Mouse (Mus musculus): Measurements from ENCODE around the gene S100a1.

S100a1 gene

DNA sequence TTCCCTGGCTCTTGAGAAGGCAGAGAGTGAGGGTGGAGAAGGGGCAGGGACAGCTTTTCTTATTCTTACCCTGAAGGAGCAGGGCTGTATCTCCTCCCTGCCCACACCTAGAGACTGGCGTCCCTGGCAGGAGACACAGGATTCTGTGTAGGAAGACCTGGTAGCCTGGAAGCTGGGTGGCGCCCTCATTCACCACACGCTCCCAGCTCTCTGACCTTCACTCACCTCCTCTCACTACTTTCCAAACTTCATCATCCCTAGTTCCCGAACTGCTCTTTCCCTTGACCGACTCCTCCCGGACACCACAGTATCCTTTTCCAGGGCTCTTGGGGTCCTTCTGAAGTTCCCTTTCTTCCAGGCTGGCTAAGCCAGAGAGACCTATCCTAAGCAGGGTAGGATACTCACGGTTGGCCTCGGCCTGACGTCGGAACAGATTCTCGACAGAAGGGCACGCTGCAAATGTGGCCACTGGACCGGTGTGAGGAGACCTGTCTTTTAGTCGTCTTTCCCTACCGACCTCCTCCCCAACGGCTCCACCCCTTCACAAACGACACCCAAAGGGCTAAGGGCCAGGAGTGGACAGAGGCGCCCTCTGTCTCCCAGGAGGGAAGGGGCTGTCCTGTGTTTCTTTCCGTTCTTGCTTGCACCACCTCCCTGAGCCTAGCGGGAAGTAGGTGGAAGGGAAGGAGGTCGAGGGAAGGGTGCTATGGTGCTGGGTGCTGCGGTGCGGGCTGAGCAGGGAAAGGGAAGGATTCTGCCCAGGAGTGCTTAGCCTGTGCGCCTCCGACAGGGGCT, at the start of gene S100a1, which contains the start of gene S100a13:
S100a1 (minus strand) TSS at position 597 of the 795 bp plus-strand sequence.
S100a13 (plus strand) TSS at position 640 of the 795 bp plus-strand sequence.
- peak; percentile 52 for DNase-seq

GRCm38 (mm10) chr3:90560008-90560628, 45.9 kb upstream of the S100a1 start, which contains the start of gene S100a3:
Gene S100a3 (plus strand): TSS chr3:90560578.
- DNase-seq, result no peak

DNA sequence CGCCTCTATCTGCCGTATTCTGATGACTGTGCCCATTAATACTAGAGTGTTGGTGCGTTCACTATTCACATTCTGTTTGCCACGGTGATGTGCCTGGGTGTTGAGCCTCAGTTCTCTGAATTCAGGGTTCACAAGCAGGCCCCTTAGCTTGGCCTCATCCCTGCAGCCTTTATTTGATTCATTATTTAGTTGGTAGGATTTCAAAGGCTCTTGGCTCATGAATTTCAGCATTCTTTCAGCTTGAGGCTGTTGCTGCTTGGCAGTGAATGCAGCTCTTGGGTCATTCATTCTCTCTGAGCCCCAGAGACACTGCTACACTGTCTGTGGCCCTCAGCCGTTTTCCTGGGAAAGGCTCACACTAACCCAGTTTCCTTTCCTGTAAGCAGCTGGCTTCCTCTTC, 41.8 kb upstream of the S100a1 start:
- DNase-seq, result peak; percentile 24

DNA sequence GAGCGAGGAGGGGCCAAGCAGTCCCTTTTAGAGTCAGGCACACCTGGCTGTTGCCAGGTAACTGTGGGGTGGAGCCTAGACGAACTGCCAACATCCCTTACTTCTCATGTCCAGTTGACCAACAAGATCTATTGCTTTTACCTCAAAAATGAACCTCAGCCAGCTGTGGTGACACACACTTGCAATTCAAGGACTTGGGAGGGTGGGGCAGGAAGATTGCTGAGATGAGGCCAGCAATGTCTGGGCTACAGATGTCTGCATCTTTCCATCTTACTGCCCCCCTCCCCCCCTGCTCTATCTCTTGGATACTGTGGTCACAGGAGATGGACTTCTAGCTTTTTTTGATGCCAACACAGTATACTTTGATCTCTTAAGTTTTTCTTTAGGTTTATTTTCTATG, 38.0 kb upstream of the S100a1 start:
- DNase-seq, result no peak

GRCm38 (mm10) chr3:90550421-90550790, 36.2 kb upstream of the S100a1 start:
- DNase-seq, result no peak

- DNase-seq, result no peak
These were observed 35.7 kb upstream of the S100a1 start for GRCm38 (mm10) chr3:90549676-90550420.

DNA sequence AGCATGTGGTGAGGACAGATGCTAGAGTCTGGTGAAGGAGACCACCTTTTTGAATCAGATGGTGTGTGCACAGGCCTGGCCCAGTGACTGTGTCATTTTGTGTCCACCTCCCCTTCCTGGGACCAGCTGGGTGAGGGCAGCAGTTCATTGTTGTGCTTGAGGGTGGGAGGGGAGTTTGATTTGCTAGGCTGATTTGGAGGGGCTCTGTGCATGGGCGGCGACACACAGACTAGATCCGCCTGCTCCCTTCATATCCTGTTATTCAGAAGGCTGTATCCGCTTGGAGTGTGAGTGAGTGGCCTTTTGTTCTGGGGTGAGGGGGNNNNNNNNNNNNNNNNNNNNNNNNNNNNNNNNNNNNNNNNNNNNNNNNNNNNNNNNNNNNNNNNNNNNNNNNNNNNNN, 26.7 kb upstream of the S100a1 start:
- DNase-seq, result no peak

GRCm38 (mm10) chr3:90537905-90538296, 23.7 kb upstream of the S100a1 start:
- DNase-seq, result no peak

- DNase-seq, result peak; percentile 78
These were observed 23.1 kb upstream of the S100a1 start, which contains the start of gene S100a16 for GRCm38 (mm10) chr3:90537141-90537904. Gene S100a16 (plus strand): TSS chr3:90537254.

DNA sequence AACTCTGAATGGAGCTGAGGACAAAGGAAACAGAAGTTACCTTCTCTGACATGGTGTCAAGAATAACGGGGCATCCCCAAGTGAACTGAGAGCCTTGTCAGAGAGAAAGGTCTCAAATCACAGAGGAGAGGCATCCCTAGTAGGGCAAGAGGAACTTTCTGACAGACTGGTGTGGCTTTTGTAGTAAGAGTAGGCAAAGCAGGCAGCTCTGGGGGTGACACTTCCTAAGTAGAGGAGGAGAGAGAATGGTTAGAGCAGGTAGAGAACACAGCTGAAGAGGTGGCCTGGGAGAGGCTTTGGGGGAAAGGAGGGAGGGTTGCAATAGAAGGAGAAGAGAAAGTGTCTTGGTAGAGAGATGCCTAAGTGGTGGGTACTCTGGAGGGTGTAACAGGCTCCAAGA, 21.3 kb upstream of the S100a1 start:
- DNase-seq, result no peak

DNA sequence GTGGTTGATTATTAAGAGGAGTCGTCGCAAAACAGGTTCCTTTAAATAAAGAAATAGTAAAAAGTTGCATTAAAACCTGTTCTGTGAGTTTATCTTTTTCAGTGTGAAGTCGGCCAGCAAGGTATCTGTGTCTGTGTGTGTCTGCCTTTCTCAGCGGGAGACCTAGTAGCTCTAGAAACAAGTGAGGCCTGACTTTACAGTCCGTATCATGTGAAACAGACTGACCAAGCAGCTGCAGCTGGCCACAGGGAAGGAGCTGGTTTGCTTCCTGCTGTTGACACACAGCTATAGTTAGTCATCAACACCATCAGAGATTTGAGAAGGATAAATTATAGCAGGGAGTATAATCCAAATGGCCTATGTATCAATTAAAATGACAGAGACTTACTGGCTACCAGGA, 17.5 kb upstream of the S100a1 start:
- DNase-seq, result no peak

GRCm38 (mm10) chr3:90527291-90527873, 13.2 kb upstream of the S100a1 start:
- DNase-seq, result no peak

DNA sequence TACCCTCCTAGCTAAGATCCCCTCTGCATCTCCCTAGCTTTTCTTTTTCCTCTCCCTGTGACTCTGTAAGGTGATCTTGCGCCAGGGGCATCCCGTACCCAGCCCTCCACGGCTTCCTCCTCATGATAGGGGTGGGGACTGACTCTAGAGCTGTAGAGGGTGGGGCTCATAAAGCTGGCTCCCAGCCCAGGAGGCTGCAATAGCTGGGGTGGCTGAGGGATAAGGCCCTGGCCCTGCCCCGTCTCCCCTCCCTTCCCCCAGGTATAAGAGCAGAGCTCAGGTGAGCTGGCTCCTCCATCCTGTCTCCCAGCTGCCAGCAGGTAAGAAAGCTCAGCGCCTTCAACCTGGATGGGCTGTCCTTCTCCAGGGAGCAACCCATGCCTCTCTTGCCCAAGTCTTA, 12.4 kb upstream of the S100a1 start, which contains the start of gene S100a14:
S100a14 (plus strand) TSS at position 277 of the 400 bp plus-strand sequence.
- DNase-seq, result no peak

GRCm38 (mm10) chr3:90526076-90526475, 11.9 kb upstream of the S100a1 start:
- DNase-seq, result no peak

DNA sequence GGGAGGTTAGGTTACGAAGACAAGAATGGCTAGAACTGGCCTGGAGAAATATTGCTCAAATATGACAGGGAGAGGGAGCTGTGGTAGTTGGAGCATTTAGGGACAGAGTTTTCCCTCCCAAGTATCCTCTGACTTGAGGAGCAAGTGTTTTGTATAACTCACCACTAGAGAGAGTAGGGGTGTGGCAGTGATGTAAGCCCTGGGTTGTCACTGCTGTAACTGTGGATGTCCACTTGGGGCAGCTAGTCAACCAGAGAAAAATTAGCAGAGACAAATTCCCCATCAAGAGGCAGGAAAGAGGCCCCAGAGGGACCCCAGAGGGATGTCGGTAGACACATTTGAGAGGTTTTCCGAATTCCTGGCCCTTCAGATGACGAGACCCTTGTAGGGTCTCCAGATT, 11.2 kb upstream of the S100a1 start:
- peak; percentile 17 for DNase-seq

DNA sequence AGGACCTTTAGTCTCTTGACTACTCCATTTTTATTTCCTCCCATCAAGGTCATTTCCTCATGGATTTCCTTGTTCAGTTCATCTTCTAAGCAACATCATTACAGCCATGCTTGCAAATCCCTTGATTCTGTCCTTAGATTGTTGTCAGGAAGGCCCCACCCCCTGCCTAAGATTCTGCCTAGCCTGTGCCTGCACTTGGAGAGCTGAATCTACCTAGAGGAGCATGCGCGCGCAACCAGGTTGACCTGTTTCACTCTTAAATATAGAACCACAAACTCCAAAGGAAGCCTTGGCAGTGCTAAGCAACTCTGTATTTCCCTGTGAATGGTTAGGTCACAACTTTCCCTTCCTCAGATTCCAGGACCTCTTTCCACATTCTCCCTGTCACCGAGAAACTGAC, 3.5 kb upstream of the S100a1 start:
- no peak for DNase-seq

DNA sequence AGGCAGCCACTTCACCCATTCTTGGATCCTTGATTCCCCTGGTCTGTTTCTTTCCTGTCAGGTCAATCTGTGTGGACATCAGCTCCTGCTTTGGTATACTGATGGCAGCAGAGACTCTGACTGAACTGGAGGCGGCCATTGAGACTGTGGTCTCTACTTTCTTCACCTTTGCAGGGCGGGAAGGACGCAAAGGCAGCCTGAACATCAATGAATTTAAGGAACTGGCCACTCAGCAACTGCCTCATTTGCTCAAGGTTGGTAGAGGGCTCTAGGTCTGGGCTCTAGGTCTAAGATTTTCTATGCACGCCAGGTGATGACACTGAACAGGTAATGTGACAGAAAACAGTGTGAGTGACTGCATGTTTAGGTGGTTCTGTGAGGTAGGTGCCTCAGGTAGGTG, 1.6 kb upstream of the S100a1 start:
- no peak for DNase-seq

GRCm38 (mm10) chr3:90515242-90515641, 1.1 kb upstream of the S100a1 start:
- peak; percentile 12 for DNase-seq

DNA sequence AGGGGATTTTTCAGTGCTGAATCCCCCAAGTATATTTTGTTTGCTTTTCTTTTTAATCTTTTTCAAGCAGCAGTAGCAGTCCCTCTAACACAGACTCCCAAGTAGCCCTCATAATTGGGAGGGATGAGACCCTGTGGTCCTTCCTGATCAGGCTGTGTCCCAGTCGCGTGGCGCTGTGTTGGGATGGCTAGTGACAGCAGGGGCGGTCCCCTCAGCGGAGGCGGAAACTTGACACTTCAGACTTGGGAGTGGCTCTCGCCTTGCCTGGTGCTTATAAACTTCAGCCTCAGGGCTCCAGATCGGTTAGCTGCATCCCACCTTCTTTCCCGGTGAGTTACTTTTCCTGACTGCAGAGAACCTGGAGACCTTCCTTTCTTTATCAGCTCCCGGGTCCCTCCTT, 499 bp upstream of the S100a1 start:
- no peak for DNase-seq

- DNase-seq, result no peak
These were observed 1.1 kb downstream of the S100a1 start for GRCm38 (mm10) chr3:90512948-90513642.

DNA sequence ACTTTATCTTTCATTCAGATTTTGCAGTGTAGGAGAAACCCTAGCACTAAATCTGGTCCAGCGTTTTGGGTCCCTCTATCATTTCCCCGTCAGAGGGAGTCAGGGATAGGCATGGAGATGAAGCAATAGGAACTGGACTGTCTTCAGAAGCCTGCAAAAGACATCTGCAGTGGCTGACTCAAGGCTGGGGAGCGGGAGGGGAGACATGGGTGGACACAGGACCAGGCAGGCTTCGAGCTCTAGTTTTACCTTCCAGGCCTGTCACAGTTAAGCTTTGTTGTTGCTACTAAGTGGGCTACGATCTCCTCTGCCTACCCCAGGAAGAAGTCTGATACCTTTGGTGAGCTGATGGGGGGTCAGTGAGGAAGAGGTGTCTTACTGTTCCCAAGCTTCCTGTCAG, 1.9 kb downstream of the S100a1 start:
- no peak for DNase-seq

DNA sequence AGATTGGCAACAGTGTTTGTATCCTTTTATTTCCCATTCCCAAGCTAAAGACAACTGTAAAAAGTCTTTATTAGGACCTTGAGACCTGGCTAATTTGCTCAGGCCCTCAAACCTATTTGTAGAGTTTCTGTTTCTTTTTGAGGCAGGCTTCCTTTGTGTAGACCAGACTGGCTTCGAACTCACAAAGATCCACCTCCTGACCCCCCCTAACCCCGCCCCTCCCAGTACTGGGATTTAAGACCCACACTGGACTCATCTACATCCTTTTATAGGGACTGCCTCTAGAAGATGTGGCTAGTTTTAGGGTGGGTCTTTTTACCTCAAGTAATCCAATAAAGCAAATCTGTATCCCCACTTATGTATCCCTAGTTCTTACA, 4.5 kb downstream of the S100a1 start:
- no peak for DNase-seq

Measured in cerebellum, adult 11-12 months (tissue).